Comparison of ENCODE assay signal across 8 mouse cellular contexts in genomic region chr5:32132971-32133501, GRCm38 (mm10). TPM values are rescaled to one million over a fixed set of nuclear protein-coding genes. Genes with fewer than 3 reads are reported as not detected.
A peak's percentile ranks its signal among the peaks of the same experiment; 100 is the strongest.
DNase-seq lines count a peak whose midpoint lies in the region; ATAC-seq lines count a peak whose summit lies in the region.

No protein-coding gene starts in this region.

- intact Hi-C loops in left cerebral cortex, postnatal 14 days (cut with DNase I) = loop anchor here (10.0 kb wide), 3 partner anchors 208 to 538 kb away; partner anchors contain the start of gene Mrpl33

- peak; percentile 24 for ATAC-seq in inflammation-experienced regulatory T-cells, adult 6 months
- ATAC-seq in megakaryocyte, adult 5-6 weeks (ENCODE audit: poor library complexity, severe bottlenecking) = peak; percentile 5; the same call in 1 of the 2 replicates
- no peak for ATAC-seq in erythroid progenitor cell, adult 5-6 weeks (replicated peaks; ENCODE audit: low FRiP score, poor library complexity, severe bottlenecking)

- peak; percentile 85 for DNase-seq in adrenal gland, adult 2 months
- DNase-seq in embryo, embryonic 10 days (ENCODE audit: low spot score) = peak; percentile 76
- peak; percentile 78 for DNase-seq in gastrocnemius, postnatal 25 days
- DNase-seq in left cerebral cortex, postnatal 14 days (ENCODE audit: low spot score in 2 of 2) = peak; percentile 52 to 71
- peak; percentile 65 for DNase-seq in right cerebral cortex, postnatal 14 days

RNA-seq across cellular contexts. Expression of gene Fosl2, which starts 2.6 kb away (rescaled TPM):
- 100 to 1,000 TPM; 275 to 347 TPM for total RNA-seq in adrenal gland, adult 2 months (2021)
- polyA plus RNA-seq in adrenal gland, adult 2 months (2012; rRNA removed) = 186 and 248 TPM in 2 replicates
- total RNA-seq in gastrocnemius, postnatal 25 days (2021) = 10 to 100 TPM in 1 of 2 experiments, 1 to 10 TPM in 1; 9.9 to 12.4 TPM
- 1 to 10 TPM; 1.3 to 2.0 (median 1.7) TPM for polyA plus RNA-seq in inflammation-experienced regulatory T-cells, adult 6 months (2017; shearing (Covaris generic))
- total RNA-seq in left cerebral cortex, postnatal 14 days (2021) = 10 to 100 TPM; 24.7 to 34.7 TPM
- total RNA-seq in megakaryocyte, adult 5-6 weeks (2015) = 126 and 128 TPM in 2 replicates
- 66.3 and 84.1 TPM in 2 replicates for total RNA-seq in megakaryocyte, adult 5-6 weeks (2017)
- total RNA-seq in erythroid progenitor cell, adult 5-6 weeks (2015; ENCODE audit: low replicate concordance) = 7.9 and 12.2 TPM in 2 replicates
- 2.4 and 2.9 TPM in 2 replicates for total RNA-seq in erythroid progenitor cell, adult 5-6 weeks (2017; ENCODE audit: low replicate concordance)
